Mouse (Mus musculus) E14TG2a.4 (cell line): ENCODE measurements around the gene Slc9a1.

Experiments
- CTCF ChIP-seq: conservative IDR thresholded peaks from 2 replicates; pipeline ENCODE4 v1.5.1; 2014; ENCODE audit warnings: low read length
- NANOG ChIP-seq: IDR thresholded peaks from 2 replicates; pipeline ENCODE4 v1.6.1; 2014; ENCODE audit warnings: borderline replicate concordance, low read length, mixed read lengths

GRCm38 (mm10) chr4:133370298-133371274, 1.1 kb downstream of the Slc9a1 start:
- no peak for TF ChIP-seq CTCF
- no peak for TF ChIP-seq NANOG
